Mouse (Mus musculus) megakaryocyte, embryonic 14.5 days (primary cell): Measurements from ENCODE around the gene Rabgef1. TPM values are rescaled to one million over a fixed set of nuclear protein-coding genes. Genes with fewer than 3 reads are reported as not detected.
A peak's percentile ranks its signal among the peaks of the same experiment; 100 is the strongest.

Experiments used
- H3K27me3 ChIP-seq: replicated peaks from 2 replicates; pipeline ENCODE3; 2012; ENCODE audit warnings: inconsistent platforms
- H3K36me3 ChIP-seq: replicated peaks from 2 replicates; pipeline ENCODE3; 2012; ENCODE audit warnings: low read length, inconsistent platforms, mixed read lengths
- H3K4me1 ChIP-seq: 2 replicates; pipeline ENCODE4 v1.6.1; 2012; ENCODE audit warnings: inconsistent platforms
- H3K4me3 ChIP-seq: replicated peaks from 2 replicates; pipeline ENCODE3; 2012; ENCODE audit warnings: moderate library complexity, mild to moderate bottlenecking, inconsistent platforms
- H3K9me3 ChIP-seq: 2 replicates; pipeline ENCODE4 v1.6.1; 2012; ENCODE audit warnings: inconsistent platforms
- FLI1 ChIP-seq: IDR thresholded peaks from 2 replicates; pipeline ENCODE4 v1.6.1; 2012; ENCODE audit warnings: low read length, inconsistent platforms, mixed read lengths
- GATA1 ChIP-seq: IDR thresholded peaks from 3 replicates; pipeline ENCODE4 v1.6.1; 2012; ENCODE audit warnings: mixed read lengths, low read length, inconsistent platforms, borderline replicate concordance
- polyA plus RNA-seq: library from polyadenylated mRNA; stranded (reverse); fragments of >175 nt; gene quantifications from 2 replicates; pipeline ENCODE4 v1.2.3, GENCODE M21; 2012; ENCODE audit warnings: low replicate concordance; ENCODE audit not compliant: insufficient read depth

The Rabgef1 gene
- polyA plus RNA-seq, 1 experiment: 36.2 TPM

DNA sequence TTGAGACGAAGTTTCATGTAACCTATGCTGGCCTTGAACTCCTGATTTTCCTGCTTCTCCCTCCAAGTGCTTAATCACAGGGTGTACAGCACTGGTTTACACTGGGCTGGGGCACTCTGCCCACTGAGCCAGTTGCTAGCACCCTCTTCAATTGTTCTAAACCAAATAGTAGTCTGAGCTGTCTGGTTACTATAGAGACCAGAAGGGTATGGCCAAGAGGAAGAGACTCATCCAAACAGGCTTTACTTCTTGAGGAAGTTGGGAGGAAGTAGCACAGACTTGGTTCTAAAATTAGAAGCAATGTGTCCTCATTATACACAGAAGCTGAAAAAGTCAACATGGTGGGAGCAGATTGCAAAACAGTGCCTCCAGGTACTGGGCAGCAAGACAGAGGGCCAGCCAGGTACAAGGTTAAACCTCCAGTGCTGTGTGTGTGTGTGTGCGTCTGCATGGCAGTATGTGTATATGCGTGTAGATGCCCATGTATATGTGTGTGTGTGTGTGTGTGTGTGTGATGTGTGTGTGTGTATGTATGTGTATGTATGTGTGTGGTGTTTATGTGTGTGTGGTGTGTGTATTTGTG lies 33.9 kb downstream of the Rabgef1 start:
- no peak overlapping the region for H3K4me3 ChIP-seq
- H3K36me3 ChIP-seq: peaks cover 91% of the 10 kb centered on the region
- peaks cover 45% of the 10 kb centered on the region for H3K4me1 ChIP-seq
- H3K9me3 ChIP-seq: no peaks in the 10 kb centered on the region
- H3K27me3 ChIP-seq: no peaks in the 10 kb centered on the region
- TF ChIP-seq GATA1 (no peak), FLI1 (no peak)

DNA sequence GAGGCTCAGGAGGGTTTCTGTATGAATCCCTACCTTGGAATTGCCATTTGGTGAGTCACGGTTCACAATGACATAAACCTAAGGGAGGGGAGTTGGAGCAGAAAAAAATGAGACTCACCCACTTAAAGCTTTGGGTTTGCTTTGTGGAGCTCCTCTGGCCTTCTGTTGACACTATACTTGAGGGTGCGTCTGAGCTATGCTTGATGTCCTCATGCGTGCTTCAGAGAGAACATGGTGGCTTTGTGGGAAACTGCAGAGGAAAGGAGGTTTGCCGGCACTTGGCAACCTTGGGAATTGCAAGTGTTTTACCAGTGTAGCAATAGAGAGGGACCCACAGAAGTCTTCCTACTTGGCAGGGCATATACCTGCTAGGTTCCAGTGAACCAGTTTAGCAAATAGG lies 35.7 kb downstream of the Rabgef1 start:
- no peaks in the 10 kb centered on the region for H3K27me3 ChIP-seq
- H3K36me3 ChIP-seq: peaks cover 93% of the 10 kb centered on the region
- H3K4me1 ChIP-seq: peaks cover 43% of the 10 kb centered on the region
- H3K4me3 ChIP-seq: no peak overlapping the region
- no peaks in the 10 kb centered on the region for H3K9me3 ChIP-seq
- TF ChIP-seq FLI1 (no peak), GATA1 (no peak)

DNA sequence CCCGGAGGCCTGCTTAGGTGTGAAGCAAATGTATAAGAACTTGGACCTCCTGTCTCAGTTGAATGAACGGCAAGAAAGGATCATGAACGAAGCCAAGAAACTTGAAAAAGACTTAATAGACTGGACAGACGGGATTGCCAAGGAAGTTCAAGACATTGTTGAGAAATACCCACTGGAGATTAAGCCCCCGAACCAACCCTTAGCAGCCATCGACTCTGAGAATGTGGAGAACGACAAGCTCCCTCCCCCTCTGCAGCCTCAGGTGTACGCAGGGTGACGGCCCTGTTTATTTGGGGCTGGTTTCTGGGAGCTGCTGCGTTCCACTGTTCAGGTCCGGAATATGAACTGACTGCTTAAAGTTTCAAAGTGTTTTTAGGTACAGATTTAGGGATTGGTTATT lies 41.4 kb downstream of the Rabgef1 start:
- Histone ChIP-seq H3K4me1 (peaks cover 26% of the 10 kb centered on the region), H3K36me3 (peaks cover 90% of the 10 kb centered on the region), H3K9me3 (no peaks in the 10 kb centered on the region; the same call in 1 of the 2 replicates), H3K4me3 (no peak overlapping the region), H3K27me3 (no peaks in the 10 kb centered on the region)
- TF ChIP-seq FLI1 (no peak), GATA1 (no peak)

- H3K4me1 ChIP-seq: peaks cover 30% of the 10 kb centered on the region
- H3K27me3 ChIP-seq: no peaks in the 10 kb centered on the region
- peaks cover 75% of the 10 kb centered on the region for H3K36me3 ChIP-seq
- no peak within 1 kb of the TSS for H3K4me3 ChIP-seq
- no peak for TF ChIP-seq GATA1
- TF ChIP-seq FLI1: no peak
- H3K9me3 ChIP-seq: no peaks in the 10 kb centered on the region; the same call in 1 of the 2 replicates
These were observed 45.2 kb downstream of the Rabgef1 start, which contains the start of gene Tmem248 for GRCm38 (mm10) chr5:130216781-130217180. Gene Tmem248, plus strand, starts transcription at chr5:130217081.

GRCm38 (mm10) chr5:130217406-130217805 lies 45.8 kb downstream of the Rabgef1 start:
- H3K4me3 ChIP-seq: no peak overlapping the region
- H3K27me3 ChIP-seq: no peaks in the 10 kb centered on the region
- H3K4me1 ChIP-seq: peaks cover 30% of the 10 kb centered on the region
- H3K9me3 ChIP-seq: no peaks in the 10 kb centered on the region; the same call in 1 of the 2 replicates
- peaks cover 68% of the 10 kb centered on the region for H3K36me3 ChIP-seq
- TF ChIP-seq FLI1 (no peak), GATA1 (no peak)

DNA sequence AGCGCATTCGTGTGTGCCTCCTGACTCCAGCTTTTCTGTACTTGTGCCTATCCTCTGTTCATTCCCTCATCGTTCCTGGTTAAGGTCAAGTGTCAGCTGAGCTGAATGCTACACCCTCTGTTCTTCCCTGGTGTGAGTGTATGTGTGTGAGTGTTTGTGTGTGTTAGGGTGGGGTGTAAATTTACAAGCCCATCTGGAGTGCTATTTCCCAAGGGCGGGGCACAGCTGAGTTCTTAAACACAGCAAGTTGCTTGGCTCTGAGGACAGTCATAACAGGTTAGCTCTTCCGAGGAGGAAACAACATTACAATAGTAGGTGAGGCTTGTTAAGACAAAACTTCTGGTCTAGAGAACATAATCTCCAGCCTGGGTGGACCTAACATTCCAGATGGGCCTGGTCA lies 46.7 kb downstream of the Rabgef1 start:
- no peaks in the 10 kb centered on the region for H3K27me3 ChIP-seq
- peaks cover 59% of the 10 kb centered on the region for H3K36me3 ChIP-seq
- no peaks in the 10 kb centered on the region; the same call in 1 of the 2 replicates for H3K9me3 ChIP-seq
- TF ChIP-seq GATA1 (no peak), FLI1 (no peak)
- no peak overlapping the region for H3K4me3 ChIP-seq
- peaks cover 36% of the 10 kb centered on the region for H3K4me1 ChIP-seq

DNA sequence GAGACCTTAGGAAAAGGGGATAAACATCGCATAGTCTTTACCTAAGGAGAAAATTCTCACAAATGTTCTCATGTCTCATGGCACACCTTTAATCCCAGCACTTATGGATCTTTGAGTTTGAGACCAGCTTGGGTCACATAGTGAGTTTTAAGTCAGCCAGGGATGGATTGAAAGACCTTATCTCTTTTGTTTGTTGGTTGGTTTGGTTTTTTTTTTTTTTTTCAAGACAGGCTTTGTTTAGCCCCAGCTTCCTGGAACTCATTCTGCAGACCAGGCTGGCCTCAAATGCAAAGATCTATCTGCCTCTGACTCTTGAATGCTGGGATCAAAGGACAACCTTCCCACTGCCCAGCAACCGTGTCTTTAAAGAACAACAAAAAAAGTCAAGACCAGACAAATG lies 49.7 kb downstream of the Rabgef1 start:
- Histone ChIP-seq H3K4me1 (peaks cover 50% of the 10 kb centered on the region), H3K36me3 (peaks cover 45% of the 10 kb centered on the region), H3K4me3 (peak overlapping the region; percentile 99), H3K9me3 (no peaks in the 10 kb centered on the region; the same call in 1 of the 2 replicates), H3K27me3 (no peaks in the 10 kb centered on the region)
- TF ChIP-seq GATA1 (no peak), FLI1 (no peak)

- Histone ChIP-seq H3K4me3 (peak overlapping the region; percentile 99), H3K36me3 (peaks cover 49% of the 10 kb centered on the region), H3K4me1 (peaks cover 54% of the 10 kb centered on the region), H3K9me3 (no peaks in the 10 kb centered on the region; the same call in 1 of the 2 replicates), H3K27me3 (no peaks in the 10 kb centered on the region)
- TF ChIP-seq FLI1 (no peak), GATA1 (no peak)
These were observed 50.2 kb downstream of the Rabgef1 start for GRCm38 (mm10) chr5:130221760-130222145.

DNA sequence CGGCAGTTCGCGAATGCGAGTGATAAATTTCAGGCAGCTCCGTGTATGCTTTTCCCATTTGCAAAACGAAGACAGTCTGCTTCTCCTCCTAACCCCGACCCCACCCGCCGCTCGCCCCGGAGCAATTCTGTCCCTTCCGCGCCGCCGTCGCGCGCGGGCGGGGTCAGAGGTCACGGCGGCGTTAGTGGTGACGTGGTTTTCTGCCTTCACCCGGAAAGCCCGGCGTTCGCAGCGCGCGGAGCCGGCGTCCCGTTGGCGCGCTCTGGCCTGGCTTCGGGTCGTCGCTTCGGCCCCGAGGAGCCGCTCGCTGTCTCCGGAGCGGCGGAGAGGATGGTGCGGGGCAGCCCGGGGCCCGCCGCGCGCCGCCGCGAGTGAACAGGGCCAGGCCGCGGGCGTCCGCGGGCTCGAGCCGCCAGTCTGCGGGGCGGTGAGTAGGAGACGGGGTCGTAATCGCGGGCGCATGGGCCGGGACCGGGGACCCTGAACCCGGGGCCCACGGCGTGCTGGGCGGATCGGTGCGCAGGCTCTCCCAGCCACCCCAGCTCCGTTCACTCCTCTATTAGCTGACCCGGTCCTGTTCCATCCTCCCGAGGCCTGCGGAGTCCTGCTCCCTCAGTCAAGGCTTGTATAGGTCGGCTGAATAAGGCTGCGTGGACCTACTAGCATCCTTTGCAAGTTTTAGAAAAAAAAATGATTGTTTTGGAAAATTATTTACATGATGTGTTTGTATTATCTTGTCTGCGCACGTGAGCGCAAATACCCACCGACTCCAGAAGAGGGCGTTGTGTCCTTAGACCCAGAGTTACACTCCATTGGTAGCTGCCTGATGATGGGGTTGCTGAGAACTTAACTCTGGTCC lies 50.8 kb downstream of the Rabgef1 start:
- peak overlapping the region; percentile 99 for H3K4me3 ChIP-seq
- peaks cover 54% of the 10 kb centered on the region for H3K4me1 ChIP-seq
- no peak for TF ChIP-seq GATA1
- TF ChIP-seq FLI1: no peak
- peaks cover 49% of the 10 kb centered on the region for H3K36me3 ChIP-seq
- H3K9me3 ChIP-seq: no peaks in the 10 kb centered on the region; the same call in 1 of the 2 replicates
- H3K27me3 ChIP-seq: no peaks in the 10 kb centered on the region

DNA sequence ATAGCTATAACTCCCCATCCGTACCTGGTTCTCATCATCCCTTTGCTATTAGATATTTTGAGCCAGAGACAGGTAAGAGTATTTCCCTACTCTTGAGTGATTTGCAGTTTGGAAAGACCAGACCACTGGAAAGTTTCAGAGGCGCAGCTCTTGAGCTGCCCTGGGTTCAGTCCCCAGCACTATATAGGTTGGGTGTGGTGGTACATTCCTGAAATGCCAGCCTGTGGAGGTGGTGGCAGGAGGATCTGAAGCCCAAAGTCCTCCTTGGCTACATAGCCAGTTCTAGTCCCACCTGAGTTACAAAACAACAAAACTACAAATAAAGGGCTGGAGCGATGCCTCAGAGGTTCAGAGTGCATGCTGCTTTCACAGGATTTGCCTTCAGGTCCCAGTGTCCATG lies 55.2 kb downstream of the Rabgef1 start:
- no peak overlapping the region for H3K4me3 ChIP-seq
- H3K9me3 ChIP-seq: no peaks in the 10 kb centered on the region
- TF ChIP-seq FLI1 (no peak), GATA1 (no peak)
- H3K4me1 ChIP-seq: peaks cover 56% of the 10 kb centered on the region
- peaks cover 61% of the 10 kb centered on the region for H3K36me3 ChIP-seq
- no peaks in the 10 kb centered on the region for H3K27me3 ChIP-seq
